Mouse (Mus musculus) lung, adult 2 months (tissue): ENCODE measurements around the gene Ppp2r3a. TPM values are rescaled to one million over a fixed set of nuclear protein-coding genes. Genes with fewer than 3 reads are reported as not detected.

Experiments used
- DNase-seq: peaks from one replicate; pipeline ENCODE4 v3.0.0; 2022
- H3K4me1 ChIP-seq: fragments of 200-500 bp; 2 replicates; pipeline ENCODE4 v1.6.1; 2011; ENCODE audit warnings: low read length; ENCODE audit not compliant: control insufficient read depth, insufficient read depth
- H3K4me3 ChIP-seq: fragments of 200-500 bp; replicated peaks from 2 replicates; pipeline ENCODE3; 2011; ENCODE audit warnings: low read depth, mild to moderate bottlenecking, control low read depth, low read length; ENCODE audit errors: extremely low read depth
- CTCF ChIP-seq: fragments of 200-500 bp; IDR thresholded peaks from 2 replicates; pipeline ENCODE4 v1.5.1; 2011; ENCODE audit warnings: mild to moderate bottlenecking, low read length, control low read depth; ENCODE audit not compliant: insufficient read depth
- POLR2A ChIP-seq: fragments of 200-500 bp; IDR thresholded peaks from 2 replicates; pipeline ENCODE4 v1.6.1; 2011; ENCODE audit warnings: low read depth, mild to moderate bottlenecking, control low read depth, low read length, borderline replicate concordance; ENCODE audit errors: extremely low read depth
- WGBS: fragments of 180-500 bp; shearing (Covaris S2); methylation state at CpG from one replicate; pipeline ENCODE4 v1.1.7; 2018; 5-methylcytosine and 5-hydroxymethylcytosine counted together
- polyA plus RNA-seq: library from polyadenylated mRNA; depleted of rRNA; stranded (reverse); fragments of >200 nt; gene quantifications from 2 replicates; pipeline ENCODE4 v1.2.3, GENCODE M21; 2012

Ppp2r3a gene
- polyA plus RNA-seq, 1 experiment: 6.7 TPM

- no peak for TF ChIP-seq POLR2A
- no peak; the same call in 1 of the 2 replicates for TF ChIP-seq CTCF
- WGBS: 23% methylated on average over 5 of the region's 5 CpGs
- DNase-seq: peak; percentile 77
- Histone ChIP-seq H3K4me1 (0 out of 2 replicates have a peak, but pooled peaks cover 2% of the 10 kb centered on the region), H3K4me3 (no peak overlapping the region)
Observed at GRCm38 (mm10) chr9:101181962-101182701, 69.5 kb downstream of the Ppp2r3a start.

- 80% methylated on average over 6 of the region's 6 CpGs for WGBS
- DNase-seq: no peak
- 0 out of 2 replicates have a peak, but pooled peaks cover 2% of the 10 kb centered on the region for H3K4me1 ChIP-seq
- TF ChIP-seq POLR2A: no peak
- TF ChIP-seq CTCF: no peak
- no peak overlapping the region for H3K4me3 ChIP-seq
Observed at GRCm38 (mm10) chr9:101181291-101181690, 70.3 kb downstream of the Ppp2r3a start.

DNA sequence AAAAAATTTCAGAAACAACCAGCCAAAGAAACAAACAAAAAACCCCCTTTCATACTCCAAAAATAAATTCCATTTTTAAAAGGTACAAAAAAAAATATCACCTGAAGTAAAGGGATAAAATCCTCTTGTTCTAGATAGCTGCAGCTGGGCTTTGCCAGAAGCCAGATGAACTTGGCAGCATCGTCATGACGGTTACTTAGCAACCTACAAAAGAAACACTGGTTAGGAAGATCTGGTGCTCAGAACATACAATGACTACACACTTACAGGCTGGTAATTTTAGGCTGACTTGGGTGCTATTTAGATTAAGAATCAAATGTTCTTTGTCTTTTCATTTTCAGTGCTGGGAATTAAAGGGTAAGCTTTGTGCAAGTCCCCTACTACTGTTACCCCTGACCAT lies 71.4 kb downstream of the Ppp2r3a start:
- no peak for DNase-seq
- WGBS: 63% methylated on average over 2 of the region's 2 CpGs
- no peak for TF ChIP-seq CTCF
- TF ChIP-seq POLR2A: no peak
- Histone ChIP-seq H3K4me3 (no peak overlapping the region), H3K4me1 (0 out of 2 replicates have a peak, but pooled peaks cover 2% of the 10 kb centered on the region)

DNA sequence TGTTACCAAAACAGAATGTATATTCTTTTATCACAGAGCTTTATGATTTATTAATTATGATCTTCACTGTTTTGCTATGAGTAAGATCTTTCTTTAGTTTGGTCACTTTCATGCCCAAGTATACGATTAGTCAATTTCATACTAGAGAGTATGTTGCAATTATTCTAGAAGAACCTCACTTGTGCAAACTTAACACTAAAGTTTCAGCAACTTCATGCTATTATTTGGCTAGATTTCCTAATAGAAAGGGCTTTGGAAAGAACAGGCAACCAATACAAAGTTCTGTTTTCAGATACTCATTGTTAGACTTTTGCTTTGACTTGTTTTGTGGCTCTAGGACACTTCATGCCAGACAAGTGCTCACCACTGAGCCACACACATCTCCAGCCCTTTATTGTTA lies 91.0 kb downstream of the Ppp2r3a start:
- no peak overlapping the region for H3K4me3 ChIP-seq
- DNase-seq: no peak
- TF ChIP-seq CTCF (no peak), POLR2A (no peak)
- H3K4me1 ChIP-seq: no peaks in the 10 kb centered on the region
- WGBS: 65% methylated on average over 1 of the region's 1 CpGs

- Histone ChIP-seq H3K4me3 (no peak overlapping the region), H3K4me1 (no peaks in the 10 kb centered on the region)
- no peak for DNase-seq
- WGBS: 54% methylated on average over 5 of the region's 5 CpGs
- no peak for TF ChIP-seq POLR2A
- TF ChIP-seq CTCF: no peak
Observed at GRCm38 (mm10) chr9:101160092-101160491, 91.5 kb downstream of the Ppp2r3a start.

- H3K4me1 ChIP-seq: no peaks in the 10 kb centered on the region
- 98% methylated on average over 1 of the region's 1 CpGs for WGBS
- no peak for TF ChIP-seq POLR2A
- peak; percentile 37; the same call in 1 of the 2 replicates for TF ChIP-seq CTCF
- DNase-seq: no peak
- no peak overlapping the region for H3K4me3 ChIP-seq
Observed at GRCm38 (mm10) chr9:101159431-101159830, 92.2 kb downstream of the Ppp2r3a start.

DNA sequence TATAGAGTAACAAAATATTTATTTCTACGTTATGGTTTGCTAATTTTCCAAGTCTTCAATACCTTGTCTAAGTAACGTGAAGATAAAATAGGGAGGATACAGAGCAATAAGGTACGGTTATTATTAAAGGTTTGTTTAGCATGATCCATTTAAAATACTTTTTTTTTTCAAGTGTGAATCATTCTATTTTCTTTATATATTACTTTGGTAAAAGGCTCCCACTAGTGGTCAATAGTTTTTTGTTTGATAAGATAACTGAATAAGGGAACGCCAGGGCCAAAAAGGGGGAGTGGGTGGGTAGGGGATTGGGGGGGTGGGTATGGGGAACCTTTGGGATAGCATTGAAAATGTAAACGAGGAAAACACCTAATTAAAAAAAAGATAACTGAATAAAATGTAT lies 98.7 kb downstream of the Ppp2r3a start:
- 60% methylated on average over 5 of the region's 5 CpGs for WGBS
- TF ChIP-seq CTCF (no peak), POLR2A (no peak)

GRCm38 (mm10) chr9:101143635-101144034 lies 108.0 kb downstream of the Ppp2r3a start:
- Histone ChIP-seq H3K4me1 (no peaks in the 10 kb centered on the region), H3K4me3 (no peak overlapping the region)
- TF ChIP-seq CTCF (no peak), POLR2A (no peak)
- no peak for DNase-seq
- WGBS: 86% methylated on average over 4 of the region's 4 CpGs

More for the DNA sequence above, 98.7 kb downstream of the Ppp2r3a start:
- H3K4me1 ChIP-seq: no peaks in the 10 kb centered on the region
- no peak overlapping the region for H3K4me3 ChIP-seq
- no peak for DNase-seq

GRCm38 (mm10) chr9:101114182-101114884 lies 137.3 kb downstream of the Ppp2r3a start:
- TF ChIP-seq CTCF: no peak
- TF ChIP-seq POLR2A: no peak
- peaks cover 4% of the 10 kb centered on the region; the same call in 1 of the 2 replicates for H3K4me1 ChIP-seq
- no peak for DNase-seq
- no peak overlapping the region for H3K4me3 ChIP-seq
- 81% methylated on average over 8 of the region's 8 CpGs for WGBS
